Mouse (Mus musculus) kidney, adult 2 months (tissue): ENCODE measurements around the gene Sgce.

Experiments used
- CTCF ChIP-seq: fragments of 200-500 bp; conservative IDR thresholded peaks from 2 replicates; pipeline ENCODE4 v1.5.1; 2011; ENCODE audit warnings: low read depth, mild to moderate bottlenecking, control low read depth, low read length, moderate library complexity, mixed read lengths; ENCODE audit not compliant: insufficient read depth, insufficient read length
- POLR2A ChIP-seq: fragments of 200-500 bp; IDR thresholded peaks from one replicate; pipeline ENCODE4 v1.6.1; 2011; ENCODE audit warnings: low read depth, low read length, control low read depth

GRCm38 (mm10) chr6:4723998-4724757, 22.8 kb downstream of the Sgce start:
- no peak for TF ChIP-seq CTCF
- no peak for TF ChIP-seq POLR2A
